Mouse (Mus musculus) megakaryocyte, embryonic 14.5 days (primary cell): ENCODE results near the gene Sdk2.

Source experiments
- FLI1 ChIP-seq: IDR thresholded peaks from 2 replicates; pipeline ENCODE4 v1.6.1; 2012; ENCODE audit warnings: low read length, inconsistent platforms, mixed read lengths
- GATA1 ChIP-seq: IDR thresholded peaks from 3 replicates; pipeline ENCODE4 v1.6.1; 2012; ENCODE audit warnings: mixed read lengths, low read length, inconsistent platforms, borderline replicate concordance

DNA sequence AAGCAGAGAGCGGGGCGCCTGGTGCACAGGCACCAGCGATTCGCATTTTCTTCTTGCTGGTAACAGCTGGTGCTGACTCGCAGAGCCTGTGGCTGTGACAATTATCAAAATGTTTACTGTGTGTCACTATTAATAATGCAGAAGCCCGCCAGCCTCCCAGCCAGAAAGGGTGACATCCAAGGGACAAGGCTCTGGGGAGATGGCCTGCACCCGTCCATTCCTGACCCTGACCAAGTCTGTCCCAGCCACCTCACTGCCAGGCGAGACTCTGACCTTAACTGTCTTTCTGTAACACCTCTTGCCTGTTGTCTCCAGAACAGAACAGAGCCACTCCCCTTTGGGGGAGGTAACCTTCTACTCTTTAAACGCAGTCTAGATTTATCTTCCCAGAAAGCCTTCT lies 55.3 kb downstream of the Sdk2 start:
- TF ChIP-seq GATA1, result no peak
- TF ChIP-seq FLI1, result no peak
